Mouse (Mus musculus): ENCODE results near the gene Xndc1. TPM values are rescaled to one million over a fixed set of nuclear protein-coding genes. Genes with fewer than 3 reads are reported as not detected.
A peak's percentile ranks its signal among the peaks of the same experiment; 100 is the strongest.

Xndc1 gene
- polyA plus RNA-seq, 1 experiment from 2014 or later, result 12.7 TPM

DNA sequence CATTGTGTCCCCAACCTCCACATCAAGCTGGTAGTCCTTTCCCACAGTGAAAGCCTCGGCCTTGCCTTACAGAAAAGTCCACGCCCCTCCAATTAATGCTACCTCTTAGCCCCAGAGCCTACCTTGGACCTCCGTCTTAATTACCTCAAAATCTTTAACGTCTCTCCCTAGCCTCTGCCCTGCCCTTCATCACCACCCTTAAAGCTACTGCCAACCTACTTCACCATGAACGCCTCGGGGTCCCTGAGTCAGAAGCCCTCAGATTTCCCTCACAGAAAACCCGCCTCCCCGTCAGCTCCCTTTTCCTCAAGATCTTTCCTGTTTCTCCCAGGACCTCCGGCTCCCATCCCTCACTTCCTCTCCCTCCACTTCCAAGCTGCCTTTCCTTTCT is 661 bp upstream of the Xndc1 start:
- no peak for ATAC-seq (ENCODE audit: low read depth)
- H3K9ac ChIP-seq (ENCODE audit: low read depth, low read length), result peak overlapping the region; percentile 64
- WGBS (ENCODE audit: insufficient replicate concordance), result 0% methylated on average over 9 of the region's 9 CpGs
- H3K27me3 ChIP-seq (ENCODE audit: control insufficient read depth, insufficient read depth, low read depth, low read length), result no peaks in the 10 kb centered on the region
- no peaks in the 10 kb centered on the region for H3K36me3 ChIP-seq (ENCODE audit: control insufficient read depth, insufficient read depth)
- peak overlapping the region; percentile 80 for H3K4me2 ChIP-seq (ENCODE audit: low read depth, low read length)
- peak overlapping the region; percentile 69 for H3K4me3 ChIP-seq (ENCODE audit: low read depth, low read length)
- no peaks in the 10 kb centered on the region for H3K9me3 ChIP-seq (replicated peaks; ENCODE audit: control insufficient read depth, low read length)
- peak overlapping the region; percentile 68 for H3K27ac ChIP-seq (ENCODE audit: low read length)
- peaks cover 21% of the 10 kb centered on the region for H3K4me1 ChIP-seq (ENCODE audit: control insufficient read depth, low read depth, low read length)

DNA sequence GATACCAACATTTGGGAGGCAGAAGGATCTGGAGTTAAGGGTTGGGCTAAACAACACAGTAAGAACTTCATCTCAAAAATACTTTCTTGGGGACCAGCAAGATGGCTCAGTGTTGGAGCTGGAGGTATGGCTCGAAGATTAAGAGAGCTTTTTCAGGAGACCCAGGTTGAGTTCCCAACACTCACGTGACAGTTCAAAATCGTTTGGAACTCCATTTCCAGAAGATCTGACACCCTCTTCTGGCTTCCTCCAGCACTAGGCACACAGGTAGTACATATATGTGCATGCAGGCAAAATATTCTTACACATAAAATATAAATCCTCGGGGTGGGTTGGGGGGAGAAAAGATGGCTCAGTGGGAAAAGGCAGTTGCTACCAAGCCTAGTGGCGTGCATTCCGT is 1.1 kb downstream of the Xndc1 start:
- Histone ChIP-seq H3K27me3 (ENCODE audit: control insufficient read depth, insufficient read depth, low read depth, low read length) (no peaks in the 10 kb centered on the region), H3K27ac (ENCODE audit: low read length) (peak overlapping the region; percentile 68; the same call in 1 of the 2 replicates), H3K9ac (ENCODE audit: low read depth, low read length) (peak overlapping the region; percentile 64), H3K4me1 (ENCODE audit: control insufficient read depth, low read depth, low read length) (peaks cover 19% of the 10 kb centered on the region), H3K36me3 (ENCODE audit: control insufficient read depth, insufficient read depth) (no peaks in the 10 kb centered on the region), H3K9me3 (replicated peaks; ENCODE audit: control insufficient read depth, low read length) (no peaks in the 10 kb centered on the region), H3K4me3 (ENCODE audit: low read depth, low read length) (peak overlapping the region; percentile 69), H3K4me2 (ENCODE audit: low read depth, low read length) (peak overlapping the region; percentile 80)
- ATAC-seq (ENCODE audit: low read depth), result no peak
- 56% methylated on average over 6 of the region's 6 CpGs for WGBS (ENCODE audit: insufficient replicate concordance)

DNA sequence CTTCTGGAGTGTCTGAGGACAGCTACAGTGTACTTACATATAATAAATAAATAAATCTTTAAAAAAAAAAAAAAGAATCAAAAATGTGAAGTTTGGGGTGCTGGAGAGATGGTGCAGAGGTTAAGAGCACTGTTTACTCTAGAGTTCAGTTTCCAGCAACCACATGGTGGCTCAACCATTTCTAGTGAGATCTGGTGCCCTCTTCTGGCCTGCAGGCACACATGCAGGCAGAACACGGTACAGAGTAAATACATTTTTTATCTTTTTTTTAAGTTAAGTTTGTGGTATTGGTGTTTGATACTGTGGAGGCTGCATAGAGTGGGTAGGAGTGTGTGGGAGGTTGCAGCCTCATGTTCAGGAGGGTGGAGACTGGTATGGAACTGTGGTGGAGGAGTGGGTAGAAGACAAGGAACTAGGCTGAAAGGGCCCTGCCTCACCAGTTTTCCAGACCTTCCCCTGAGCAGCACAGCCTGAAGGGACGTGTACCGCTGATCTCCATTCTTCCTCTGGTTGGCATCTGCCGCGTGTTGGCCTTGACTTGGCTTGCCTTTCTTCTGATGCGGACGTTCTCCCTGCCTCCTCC is 11.5 kb downstream of the Xndc1 start:
- Histone ChIP-seq H3K4me1 (ENCODE audit: control insufficient read depth, low read depth, low read length) (no peaks in the 10 kb centered on the region), H3K4me3 (ENCODE audit: low read depth, low read length) (no peak overlapping the region), H3K36me3 (ENCODE audit: control insufficient read depth, insufficient read depth) (peaks cover 54% of the 10 kb centered on the region), H3K27ac (ENCODE audit: low read length) (no peak overlapping the region), H3K9ac (ENCODE audit: low read depth, low read length) (no peak overlapping the region), H3K27me3 (ENCODE audit: control insufficient read depth, insufficient read depth, low read depth, low read length) (no peaks in the 10 kb centered on the region), H3K4me2 (ENCODE audit: low read depth, low read length) (no peak overlapping the region), H3K9me3 (replicated peaks; ENCODE audit: control insufficient read depth, low read length) (no peaks in the 10 kb centered on the region)
- 82% methylated on average over 7 of the region's 7 CpGs for WGBS (ENCODE audit: insufficient replicate concordance)
- no peak for ATAC-seq (ENCODE audit: low read depth)

DNA sequence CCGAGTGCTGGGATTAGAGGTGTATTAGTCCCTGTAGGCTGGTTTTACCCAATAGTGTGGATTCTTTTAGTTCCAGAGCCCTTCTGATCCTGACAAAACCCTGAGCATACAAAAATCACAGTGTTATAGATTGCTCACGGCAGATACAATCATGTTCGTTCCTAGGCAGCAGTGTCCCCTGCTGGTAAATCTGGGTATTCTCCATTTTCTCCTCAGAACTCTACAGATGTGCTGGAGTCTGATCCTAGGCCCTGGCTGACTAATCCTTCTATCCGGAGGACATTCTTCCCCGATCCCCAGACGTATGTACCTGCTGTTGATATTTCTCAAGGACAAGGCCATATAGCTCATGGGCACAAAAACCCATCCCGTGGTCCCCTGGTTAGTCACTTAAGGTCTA is 13.2 kb downstream of the Xndc1 start:
- no peak overlapping the region for H3K4me2 ChIP-seq (ENCODE audit: low read depth, low read length)
- no peak for ATAC-seq (ENCODE audit: low read depth)
- WGBS (ENCODE audit: insufficient replicate concordance), result 69% methylated on average over 7 of the region's 7 CpGs
- no peak overlapping the region for H3K9ac ChIP-seq (ENCODE audit: low read depth, low read length)
- no peaks in the 10 kb centered on the region for H3K9me3 ChIP-seq (replicated peaks; ENCODE audit: control insufficient read depth, low read length)
- no peak overlapping the region for H3K4me3 ChIP-seq (ENCODE audit: low read depth, low read length)
- H3K36me3 ChIP-seq (ENCODE audit: control insufficient read depth, insufficient read depth), result peaks cover 49% of the 10 kb centered on the region
- H3K4me1 ChIP-seq (ENCODE audit: control insufficient read depth, low read depth, low read length), result no peaks in the 10 kb centered on the region
- no peak overlapping the region for H3K27ac ChIP-seq (ENCODE audit: low read length)
- no peaks in the 10 kb centered on the region for H3K27me3 ChIP-seq (ENCODE audit: control insufficient read depth, insufficient read depth, low read depth, low read length)

DNA sequence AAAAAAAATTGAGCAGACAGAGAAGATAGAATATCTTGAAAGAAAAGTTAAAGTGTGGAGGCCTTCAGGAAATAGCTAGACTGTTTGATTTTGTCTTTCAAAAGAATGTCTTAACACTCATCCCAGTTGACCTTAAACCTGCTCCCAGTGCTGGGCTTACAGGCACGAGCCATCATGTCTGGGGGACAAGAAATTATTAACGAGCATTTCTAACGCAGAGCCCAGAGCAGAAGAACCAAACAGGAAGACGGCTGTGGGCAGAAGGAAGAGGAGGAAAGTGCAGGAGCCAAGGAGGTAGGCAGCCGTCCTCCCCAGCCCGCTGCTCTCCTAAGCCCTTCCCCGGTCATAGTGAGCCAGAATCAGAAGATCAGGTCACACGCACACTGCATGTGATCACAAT is 15.0 kb downstream of the Xndc1 start:
- no peak for ATAC-seq (ENCODE audit: low read depth)
- Histone ChIP-seq H3K36me3 (ENCODE audit: control insufficient read depth, insufficient read depth) (peaks cover 44% of the 10 kb centered on the region), H3K4me2 (ENCODE audit: low read depth, low read length) (no peak overlapping the region), H3K9me3 (replicated peaks; ENCODE audit: control insufficient read depth, low read length) (no peaks in the 10 kb centered on the region), H3K4me3 (ENCODE audit: low read depth, low read length) (no peak overlapping the region), H3K27ac (ENCODE audit: low read length) (no peak overlapping the region), H3K27me3 (ENCODE audit: control insufficient read depth, insufficient read depth, low read depth, low read length) (no peaks in the 10 kb centered on the region), H3K9ac (ENCODE audit: low read depth, low read length) (no peak overlapping the region), H3K4me1 (ENCODE audit: control insufficient read depth, low read depth, low read length) (no peaks in the 10 kb centered on the region)
- WGBS (ENCODE audit: insufficient replicate concordance), result 85% methylated on average over 8 of the region's 8 CpGs

DNA sequence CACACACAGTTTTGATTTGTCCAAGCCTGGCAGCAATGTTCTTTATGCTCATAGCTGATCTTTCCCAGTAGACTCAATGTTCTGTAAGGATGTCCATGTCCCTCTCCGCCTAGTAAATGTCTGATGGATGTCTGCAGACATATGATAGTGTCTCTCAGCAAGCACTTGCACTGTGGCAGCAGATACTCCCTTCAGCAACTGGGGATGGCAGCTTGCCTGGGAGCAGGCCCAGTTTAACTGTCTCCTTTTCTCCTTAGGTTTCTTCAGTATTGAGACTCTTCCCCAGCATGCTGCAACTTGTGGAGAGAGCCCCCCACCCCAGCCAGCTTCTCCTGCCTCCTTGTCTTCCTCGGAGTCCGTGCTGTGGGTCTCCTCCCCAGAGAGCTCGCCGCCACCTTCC is 16.5 kb downstream of the Xndc1 start:
- H3K9me3 ChIP-seq (replicated peaks; ENCODE audit: control insufficient read depth, low read length), result no peaks in the 10 kb centered on the region
- H3K4me3 ChIP-seq (ENCODE audit: low read depth, low read length), result no peak overlapping the region
- no peaks in the 10 kb centered on the region for H3K27me3 ChIP-seq (ENCODE audit: control insufficient read depth, insufficient read depth, low read depth, low read length)
- H3K27ac ChIP-seq (ENCODE audit: low read length), result no peak overlapping the region
- WGBS (ENCODE audit: insufficient replicate concordance), result 88% methylated on average over 5 of the region's 5 CpGs
- no peaks in the 10 kb centered on the region for H3K4me1 ChIP-seq (ENCODE audit: control insufficient read depth, low read depth, low read length)
- no peak overlapping the region for H3K9ac ChIP-seq (ENCODE audit: low read depth, low read length)
- ATAC-seq (ENCODE audit: low read depth), result no peak
- H3K36me3 ChIP-seq (ENCODE audit: control insufficient read depth, insufficient read depth), result peaks cover 36% of the 10 kb centered on the region
- no peak overlapping the region for H3K4me2 ChIP-seq (ENCODE audit: low read depth, low read length)

DNA sequence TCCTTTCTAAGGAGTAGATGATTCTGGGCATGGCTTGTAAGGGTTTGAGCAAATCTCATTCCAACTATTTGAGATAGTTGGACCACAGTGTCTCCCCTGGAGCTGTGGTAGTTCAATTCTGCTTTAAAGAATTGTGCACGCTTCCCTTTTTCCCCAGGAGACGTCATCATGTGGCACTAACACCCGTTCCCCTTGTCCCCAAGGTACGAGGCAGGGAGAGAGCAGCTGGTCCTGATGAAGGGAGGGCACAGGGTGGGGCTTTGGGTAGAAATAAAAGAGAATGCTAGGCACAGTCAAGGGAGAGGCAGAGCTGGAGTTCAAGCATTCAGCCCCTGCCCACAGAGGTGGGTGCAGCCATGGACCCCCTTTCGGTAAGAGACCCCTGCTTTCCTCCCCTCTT is 17.5 kb downstream of the Xndc1 start, which contains the start of gene Trpc2:
Gene Trpc2 (plus strand): TSS at position 301 of the 400 bp plus-strand sequence.
- ATAC-seq (ENCODE audit: low read depth), result no peak
- H3K4me2 ChIP-seq (ENCODE audit: low read depth, low read length), result no peak within 1 kb of the TSS
- no peak within 1 kb of the TSS for H3K9ac ChIP-seq (ENCODE audit: low read depth, low read length)
- H3K4me3 ChIP-seq (ENCODE audit: low read depth, low read length), result no peak within 1 kb of the TSS
- H3K27me3 ChIP-seq (ENCODE audit: control insufficient read depth, insufficient read depth, low read depth, low read length), result no peaks in the 10 kb centered on the region
- H3K4me1 ChIP-seq (ENCODE audit: control insufficient read depth, low read depth, low read length), result no peaks in the 10 kb centered on the region
- no peak within 1 kb of the TSS for H3K27ac ChIP-seq (ENCODE audit: low read length)
- 74% methylated on average over 5 of the region's 5 CpGs for WGBS (ENCODE audit: insufficient replicate concordance)
- H3K36me3 ChIP-seq (ENCODE audit: control insufficient read depth, insufficient read depth), result peaks cover 26% of the 10 kb centered on the region
- no peaks in the 10 kb centered on the region for H3K9me3 ChIP-seq (replicated peaks; ENCODE audit: control insufficient read depth, low read length)

DNA sequence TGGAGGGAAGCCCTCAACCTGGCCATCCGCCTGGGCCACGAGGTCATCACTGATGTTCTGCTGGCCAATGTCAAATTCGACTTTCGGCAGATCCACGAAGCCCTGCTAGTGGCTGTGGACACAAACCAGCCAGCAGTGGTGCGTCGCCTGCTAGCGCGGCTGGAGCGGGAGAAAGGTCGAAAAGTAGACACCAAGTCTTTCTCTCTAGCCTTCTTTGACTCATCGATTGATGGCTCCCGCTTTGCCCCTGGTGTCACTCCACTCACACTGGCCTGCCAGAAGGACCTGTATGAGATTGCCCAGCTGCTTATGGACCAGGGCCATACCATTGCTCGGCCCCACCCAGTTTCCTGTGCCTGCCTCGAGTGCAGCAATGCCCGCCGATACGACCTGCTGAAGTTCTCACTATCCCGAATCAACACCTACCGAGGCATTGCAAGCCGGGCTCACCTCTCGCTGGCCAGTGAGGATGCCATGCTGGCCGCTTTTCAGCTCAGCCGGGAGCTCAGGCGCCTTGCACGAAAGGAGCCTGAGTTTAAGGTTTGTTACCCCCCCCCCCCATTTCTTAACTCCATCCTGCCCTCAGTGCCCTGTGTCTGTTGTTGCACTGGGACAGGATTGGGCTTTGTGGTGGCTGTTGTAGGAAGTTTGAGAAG is 18.9 kb downstream of the Xndc1 start:
- Histone ChIP-seq H3K36me3 (ENCODE audit: control insufficient read depth, insufficient read depth) (peaks cover 17% of the 10 kb centered on the region), H3K27ac (ENCODE audit: low read length) (no peak overlapping the region)
- WGBS (ENCODE audit: insufficient replicate concordance), result 85% methylated on average over 26 of the region's 26 CpGs

DNA sequence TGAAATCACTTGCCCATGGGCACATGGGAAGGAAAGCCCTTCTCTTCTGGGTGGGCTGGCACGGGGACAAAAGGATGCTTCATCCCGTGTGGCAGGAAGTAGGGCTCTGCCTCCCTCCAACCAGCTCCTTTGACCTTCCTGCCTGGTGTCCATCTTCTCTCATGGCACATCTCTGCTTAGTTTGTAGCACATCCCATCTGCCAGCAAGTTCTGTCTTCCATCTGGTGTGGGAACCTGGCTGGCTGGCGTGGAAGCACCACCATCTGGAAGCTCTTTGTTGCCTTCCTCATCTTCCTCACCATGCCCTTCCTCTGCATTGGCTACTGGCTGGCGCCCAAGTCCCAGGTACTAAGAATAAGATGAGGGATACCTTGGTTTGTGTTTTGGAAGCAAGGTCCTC is 22.0 kb downstream of the Xndc1 start:
- no peaks in the 10 kb centered on the region; the same call in 1 of the 2 replicates for H3K36me3 ChIP-seq (ENCODE audit: control insufficient read depth, insufficient read depth)
- WGBS (ENCODE audit: insufficient replicate concordance), result 63% methylated on average over 4 of the region's 4 CpGs

More for the DNA sequence above, 18.9 kb downstream of the Xndc1 start:
- ATAC-seq (ENCODE audit: low read depth), result no peak
- Histone ChIP-seq H3K9me3 (replicated peaks; ENCODE audit: control insufficient read depth, low read length) (no peaks in the 10 kb centered on the region), H3K4me1 (ENCODE audit: control insufficient read depth, low read depth, low read length) (no peaks in the 10 kb centered on the region), H3K4me2 (ENCODE audit: low read depth, low read length) (no peak overlapping the region), H3K27me3 (ENCODE audit: control insufficient read depth, insufficient read depth, low read depth, low read length) (no peaks in the 10 kb centered on the region), H3K4me3 (ENCODE audit: low read depth, low read length) (no peak overlapping the region), H3K9ac (ENCODE audit: low read depth, low read length) (no peak overlapping the region)

More for the DNA sequence above, 22.0 kb downstream of the Xndc1 start:
- Histone ChIP-seq H3K9me3 (replicated peaks; ENCODE audit: control insufficient read depth, low read length) (no peaks in the 10 kb centered on the region), H3K27me3 (ENCODE audit: control insufficient read depth, insufficient read depth, low read depth, low read length) (no peaks in the 10 kb centered on the region), H3K27ac (ENCODE audit: low read length) (no peak overlapping the region), H3K4me2 (ENCODE audit: low read depth, low read length) (no peak overlapping the region), H3K4me3 (ENCODE audit: low read depth, low read length) (no peak overlapping the region), H3K9ac (ENCODE audit: low read depth, low read length) (no peak overlapping the region), H3K4me1 (ENCODE audit: control insufficient read depth, low read depth, low read length) (no peaks in the 10 kb centered on the region)
- ATAC-seq (ENCODE audit: low read depth), result no peak
